Mouse (Mus musculus) adrenal gland, postnatal 10 days (tissue): Measurements from ENCODE around the gene Rfx5. TPM values are rescaled to one million over a fixed set of nuclear protein-coding genes. Genes with fewer than 3 reads are reported as not detected.
"Not testable (repeated sequence)": the region's sequence is repeated elsewhere in the genome, so short reads cannot be mapped to it uniquely, and the experiment has no call there.

Source experiments
- DNase-seq: peaks from one replicate; pipeline ENCODE4 v3.0.0; 2021; ENCODE audit warnings: mixed read lengths
- long read RNA-seq, 2 experiments: library from polyadenylated mRNA; stranded (forward); transcript quantifications; one replicate each; pipeline ENCODE4 v2.0.0; 2021
- total RNA-seq, 2 experiments: library from RNA; stranded (reverse); gene quantifications; 2 replicates each; pipeline ENCODE4 v1.2.3; 2021

Gene Rfx5
- 10 to 100 TPM; 20.2 to 31.4 TPM for total RNA-seq
- long read RNA-seq, experiment 1, full-length matches to known transcripts = 1 of 4 reads
- long read RNA-seq, experiment 1, partial matches to known transcripts = 0 of 4 reads
- long read RNA-seq, experiment 1, other reads (novel, unspliced or antisense) = 3 of 4 reads
- long read RNA-seq, experiment 2, partial matches to known transcripts = 2 of 3 reads
- long read RNA-seq, experiment 2, other reads (novel, unspliced or antisense) = 1 of 3 reads

DNA sequence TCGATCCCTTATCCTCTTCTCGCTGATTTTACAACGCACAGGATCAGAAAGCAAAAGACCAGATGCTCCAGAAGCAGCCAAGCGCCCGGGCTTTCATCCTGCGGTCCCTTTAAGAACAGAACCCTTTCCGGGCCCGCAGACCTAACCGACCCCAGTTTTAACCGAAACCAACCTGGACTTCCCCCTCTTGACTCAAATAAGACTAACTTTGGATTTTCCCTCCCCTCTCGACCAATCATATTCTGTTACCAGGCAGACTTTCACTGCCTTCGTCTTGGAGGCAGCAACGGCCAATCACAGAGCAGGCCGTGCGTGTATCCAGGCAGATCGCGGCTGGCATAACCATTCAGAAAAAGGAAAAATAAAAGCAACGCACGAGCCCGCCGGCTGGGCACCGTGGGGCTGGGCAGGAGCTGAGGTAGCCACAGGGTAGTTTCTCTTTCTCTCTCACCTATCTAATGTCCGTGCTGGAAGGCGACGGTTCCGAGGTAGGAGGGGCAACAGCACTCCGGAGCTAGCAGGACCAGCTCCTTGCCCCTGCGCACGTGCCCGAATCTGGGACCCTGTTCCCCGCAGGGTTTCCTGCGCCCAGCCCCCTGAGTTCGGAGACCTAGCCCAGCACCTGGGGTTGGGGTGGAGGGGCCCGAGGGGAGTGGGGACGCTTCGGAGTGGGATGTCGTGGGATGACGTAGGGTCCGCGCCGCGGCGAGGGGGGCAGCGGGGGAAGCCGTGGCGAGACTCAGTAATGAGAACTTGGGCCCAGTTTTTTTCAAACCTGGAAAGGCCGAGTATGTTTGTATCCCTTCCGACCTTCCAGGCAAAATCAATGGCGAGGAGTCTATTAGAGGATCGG lies at the start of gene Rfx5:
Rfx5 (plus strand) TSS at position 312 of the 853 bp plus-strand sequence.
- DNase-seq = peak; percentile 93

DNA sequence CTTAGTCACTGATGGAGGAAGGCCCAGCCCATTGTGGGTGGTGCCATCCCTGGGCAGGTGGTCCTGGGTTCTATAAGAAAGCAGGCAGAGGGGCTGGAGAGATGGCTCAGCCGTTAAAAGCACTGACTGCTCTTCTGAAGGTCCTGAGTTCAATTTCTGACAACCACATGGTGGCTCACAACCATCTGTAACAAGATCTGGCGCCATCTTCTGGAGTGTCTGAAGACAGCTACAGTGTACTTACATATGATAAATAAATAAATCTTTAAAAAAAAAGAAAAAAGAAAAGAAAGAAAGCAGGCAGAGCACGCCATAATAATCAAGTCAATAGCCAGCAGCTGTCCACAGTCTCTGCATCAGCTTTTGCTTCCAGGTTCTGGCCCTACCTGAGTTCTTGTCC lies 49.1 kb upstream of the Rfx5 start:
- DNase-seq = not testable (repeated sequence)

DNA sequence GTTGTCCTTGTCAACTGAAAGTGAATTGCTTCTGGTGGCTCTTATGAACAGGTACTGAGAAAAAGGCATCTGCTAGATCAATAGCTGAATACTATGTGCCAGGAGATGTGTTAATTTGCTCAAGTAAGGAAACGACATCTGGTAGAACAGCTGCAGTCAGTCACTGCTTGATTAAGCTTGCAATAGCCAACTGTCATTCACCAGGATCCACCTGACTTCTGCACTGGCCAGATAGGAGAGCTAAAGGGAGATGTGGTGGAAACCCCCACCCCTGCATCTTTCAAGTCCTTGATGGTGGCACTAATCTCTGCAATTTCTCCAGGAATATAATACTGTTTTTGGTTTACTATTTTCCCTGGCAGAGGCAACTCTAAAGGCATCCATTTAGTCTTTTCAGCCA lies 47.4 kb upstream of the Rfx5 start:
- DNase-seq = no peak

DNA sequence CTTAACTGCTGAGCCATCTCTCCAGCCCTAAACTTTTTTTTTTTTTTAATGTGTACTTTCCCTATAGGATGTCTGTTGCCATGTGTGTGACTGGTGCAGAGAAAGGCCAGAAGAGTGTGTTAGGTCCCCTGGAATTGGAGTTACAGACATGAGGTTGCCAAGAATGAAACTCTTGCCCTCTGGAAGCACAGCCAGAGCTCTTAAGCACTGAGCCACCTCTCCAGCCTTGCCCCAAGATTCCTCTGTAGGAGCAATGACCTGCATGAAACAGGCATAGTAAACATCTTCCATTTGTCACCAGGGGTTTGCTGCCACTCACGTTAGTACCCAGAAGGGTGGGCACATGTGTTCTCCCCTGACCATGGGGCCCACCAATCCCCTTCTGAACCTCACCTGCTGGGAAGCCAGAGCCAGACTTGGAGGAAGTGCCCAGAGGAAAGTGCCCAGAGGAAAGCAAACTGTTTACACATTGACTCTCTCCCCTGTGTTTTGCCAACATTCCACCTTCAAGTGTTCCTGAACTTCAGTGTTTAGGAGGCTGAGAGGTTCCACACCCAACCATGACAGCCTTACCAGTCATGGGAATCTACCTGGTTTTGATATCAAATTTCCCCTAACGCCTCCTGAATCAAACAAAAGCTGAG lies 42.7 kb upstream of the Rfx5 start:
- DNase-seq = no peak

DNA sequence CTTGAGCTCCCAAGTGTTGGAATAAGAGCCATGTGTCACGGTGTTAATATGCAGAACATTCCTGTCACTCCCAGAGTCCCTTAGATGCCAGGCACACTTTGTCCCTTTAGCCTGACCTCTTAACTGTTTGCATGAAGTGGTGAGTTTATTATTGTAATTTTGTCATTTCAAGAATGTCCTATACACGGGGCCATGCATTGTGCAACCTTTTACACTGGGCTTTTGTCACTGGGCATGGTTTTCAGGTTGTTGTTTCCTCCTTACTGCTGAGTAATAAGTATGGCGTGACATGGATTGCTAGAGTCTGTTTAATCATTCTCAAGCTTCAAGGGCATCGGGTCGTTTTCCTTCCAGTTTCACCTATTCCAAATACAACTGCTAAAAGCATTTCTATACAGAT lies 40.1 kb upstream of the Rfx5 start:
- DNase-seq = no peak

DNA sequence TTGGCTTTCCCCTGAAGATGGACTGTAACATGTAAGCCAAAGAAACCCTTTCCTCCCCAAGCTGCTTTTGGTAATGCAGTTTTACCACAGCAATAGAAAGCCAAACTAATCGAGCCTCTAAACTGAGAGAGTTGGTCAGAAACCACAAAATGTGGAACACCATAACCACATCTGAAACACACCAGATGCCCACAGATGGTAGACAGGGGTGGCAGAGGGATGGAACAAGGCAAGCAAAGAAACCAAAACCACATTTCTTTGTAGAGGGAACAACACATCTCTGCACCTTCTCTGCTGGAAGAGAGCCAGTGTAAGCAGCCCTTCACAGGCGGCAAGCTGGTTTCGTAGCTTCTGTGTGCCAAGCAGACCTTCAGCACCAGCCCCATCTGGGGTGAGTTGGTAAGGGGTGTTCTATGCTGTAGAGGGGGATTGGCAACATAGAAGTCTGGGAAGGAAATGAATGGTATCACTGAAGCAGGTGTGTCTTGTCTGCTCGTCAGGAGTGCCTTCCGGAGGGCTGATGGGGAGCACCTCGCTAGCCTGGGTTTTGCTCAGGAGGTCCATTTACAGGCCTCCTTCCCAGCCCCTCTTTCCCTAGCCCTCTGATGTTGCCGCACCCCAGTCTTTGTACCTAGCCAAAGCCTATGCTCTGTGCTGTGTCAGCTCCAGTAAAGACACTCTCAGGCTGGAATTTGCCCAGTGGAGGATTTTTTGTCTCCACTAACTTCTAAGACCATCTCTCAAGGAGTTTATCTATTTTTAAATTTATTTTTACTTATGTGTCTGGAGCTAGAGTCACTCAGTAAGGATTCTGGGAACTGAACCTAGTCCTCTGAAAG lies 37.8 kb upstream of the Rfx5 start:
- no peak for DNase-seq

DNA sequence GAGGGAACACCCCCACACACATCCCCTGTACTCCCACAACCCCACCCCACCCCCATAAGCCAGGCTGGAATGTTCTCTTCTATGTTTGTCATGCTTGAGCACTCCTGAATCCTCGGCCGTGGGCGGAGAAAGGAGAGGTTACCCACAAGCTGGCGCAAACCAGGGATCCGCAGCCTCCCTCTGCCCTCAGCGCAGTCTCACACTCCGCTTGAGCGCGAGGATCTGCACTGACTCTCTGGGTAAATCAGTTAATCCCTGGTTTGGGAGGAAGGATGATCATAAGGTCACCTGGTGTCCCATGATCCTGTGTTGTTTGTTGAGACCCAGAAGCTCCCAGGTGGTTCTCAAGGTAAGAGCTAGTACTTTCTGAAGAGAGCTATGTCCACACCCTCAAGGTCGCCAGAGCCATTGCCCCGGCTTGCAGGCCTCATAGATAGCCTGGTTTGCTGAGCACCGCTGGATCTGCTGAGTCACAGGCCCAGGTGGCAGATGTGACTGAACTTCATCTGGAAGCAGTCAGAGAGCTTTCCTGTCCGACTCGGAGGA lies 36.0 kb upstream of the Rfx5 start:
- DNase-seq = no peak

DNA sequence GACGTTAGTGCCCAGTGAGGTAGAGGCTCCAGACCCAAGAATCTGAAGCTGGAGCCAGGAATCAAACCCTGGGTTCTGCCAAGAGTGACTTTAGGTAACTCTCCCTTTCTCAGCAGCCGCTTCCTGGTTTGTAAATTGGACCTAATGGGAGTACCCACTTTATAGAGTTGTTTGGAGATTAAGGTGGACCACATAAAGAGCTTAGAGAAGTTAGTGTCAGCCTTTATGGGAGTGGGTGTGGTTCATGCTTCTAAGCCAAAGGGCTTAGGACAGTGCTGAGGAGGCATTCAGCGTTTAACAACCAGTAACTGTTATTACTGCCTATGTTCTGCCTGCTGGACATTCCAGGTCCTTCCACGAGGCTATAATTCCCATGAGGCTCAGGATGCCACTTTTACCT lies 35.0 kb upstream of the Rfx5 start:
- no peak for DNase-seq

DNA sequence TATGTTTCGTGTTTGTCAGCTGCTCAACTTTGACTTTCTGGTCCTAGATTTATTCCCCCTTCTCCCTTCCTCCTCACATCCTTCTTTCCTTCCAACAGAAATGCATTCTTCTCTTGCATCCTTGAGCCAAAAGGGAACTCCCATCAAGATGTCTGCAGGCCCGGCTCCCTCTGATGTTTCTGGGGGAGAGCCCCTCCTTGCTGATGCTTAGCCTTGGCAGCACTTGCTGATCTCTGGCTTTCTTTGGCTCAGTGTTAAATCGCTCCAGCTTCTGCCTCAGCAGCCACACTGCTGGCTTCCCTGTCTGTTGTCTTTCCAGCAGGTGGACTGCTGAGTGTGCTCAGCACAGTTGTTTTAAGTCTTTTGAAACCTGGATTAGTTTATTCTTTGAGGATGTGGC lies 32.8 kb upstream of the Rfx5 start:
- no peak for DNase-seq

DNA sequence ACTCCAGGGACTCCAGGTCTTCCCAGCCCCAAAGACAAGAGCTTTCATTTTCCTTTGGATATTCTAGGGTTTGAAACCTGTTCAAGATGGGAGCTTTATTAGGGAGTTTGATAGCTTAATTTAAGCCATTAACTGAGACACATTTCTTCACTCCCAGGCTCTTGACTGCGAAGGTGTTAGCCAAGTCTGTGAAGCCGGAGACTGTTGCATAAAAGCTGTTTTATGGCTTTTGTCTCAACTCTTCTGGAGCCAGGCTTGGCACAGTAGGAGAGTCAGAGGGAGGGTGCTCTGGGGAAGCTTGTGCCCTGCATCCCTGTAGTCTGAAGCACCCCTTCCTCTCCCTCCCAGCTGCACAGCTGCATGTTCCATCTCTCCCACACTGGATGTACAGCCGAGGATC lies 31.5 kb upstream of the Rfx5 start:
- no peak for DNase-seq

DNA sequence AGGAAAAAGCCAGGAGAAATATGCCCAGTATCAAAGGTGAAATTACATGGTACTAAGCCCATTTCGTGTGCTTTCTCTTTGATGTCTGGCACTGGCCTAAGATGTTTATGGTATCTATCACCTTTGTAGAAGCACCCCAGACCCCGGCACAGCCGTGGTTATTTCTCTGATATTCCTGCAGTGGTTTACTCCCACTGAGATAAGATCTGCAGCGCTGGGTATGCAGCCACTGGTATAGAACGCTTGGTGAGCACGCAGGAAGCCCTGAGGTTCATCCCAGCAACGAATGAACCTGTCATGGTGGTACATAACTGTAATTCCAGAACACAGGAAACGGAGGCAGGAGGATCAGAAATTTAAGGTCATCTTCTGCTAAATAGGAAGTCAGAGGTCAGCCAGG lies 29.2 kb upstream of the Rfx5 start:
- no peak for DNase-seq

DNA sequence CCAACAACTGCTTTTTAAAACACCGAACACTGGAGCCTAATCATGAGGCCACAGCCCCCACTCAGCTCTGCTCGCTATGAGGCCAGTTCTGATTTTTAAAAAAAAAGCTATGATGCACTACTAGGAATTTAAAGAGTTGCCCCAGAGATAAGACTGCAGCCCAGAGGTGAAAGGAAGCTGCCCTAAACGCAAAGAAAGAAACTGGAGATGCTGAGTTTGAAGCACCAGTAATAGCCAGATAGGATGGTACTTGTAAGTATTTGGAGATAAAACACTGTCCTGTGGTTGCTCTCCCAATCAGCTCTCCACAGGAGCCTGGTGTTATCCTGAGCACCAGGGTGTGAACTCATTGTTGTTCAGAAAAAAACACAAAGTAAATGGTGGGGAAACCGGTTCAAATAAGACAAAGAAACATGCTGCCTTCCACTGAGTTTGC lies 27.6 kb upstream of the Rfx5 start:
- not testable (repeated sequence) for DNase-seq

DNA sequence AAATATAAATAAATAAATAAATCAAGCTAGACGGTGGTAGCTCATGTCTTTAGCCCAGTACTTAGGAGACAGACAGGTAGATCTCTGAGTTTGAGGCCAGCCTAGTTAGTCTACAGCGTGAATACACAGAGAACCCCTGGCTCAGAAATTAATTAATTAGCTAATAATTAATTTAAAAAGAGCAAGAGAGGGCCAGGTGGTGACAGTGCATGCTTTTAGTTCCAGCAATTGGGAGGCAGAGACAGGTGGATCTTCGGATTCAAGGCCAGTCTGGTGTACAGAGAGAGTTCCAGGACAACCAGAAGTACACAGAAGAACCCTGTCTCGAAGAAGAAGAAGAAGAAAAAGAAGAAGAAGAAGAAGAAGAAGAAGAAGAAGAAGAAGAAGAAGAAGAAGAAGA lies 24.9 kb upstream of the Rfx5 start:
- DNase-seq = not testable (repeated sequence)

DNA sequence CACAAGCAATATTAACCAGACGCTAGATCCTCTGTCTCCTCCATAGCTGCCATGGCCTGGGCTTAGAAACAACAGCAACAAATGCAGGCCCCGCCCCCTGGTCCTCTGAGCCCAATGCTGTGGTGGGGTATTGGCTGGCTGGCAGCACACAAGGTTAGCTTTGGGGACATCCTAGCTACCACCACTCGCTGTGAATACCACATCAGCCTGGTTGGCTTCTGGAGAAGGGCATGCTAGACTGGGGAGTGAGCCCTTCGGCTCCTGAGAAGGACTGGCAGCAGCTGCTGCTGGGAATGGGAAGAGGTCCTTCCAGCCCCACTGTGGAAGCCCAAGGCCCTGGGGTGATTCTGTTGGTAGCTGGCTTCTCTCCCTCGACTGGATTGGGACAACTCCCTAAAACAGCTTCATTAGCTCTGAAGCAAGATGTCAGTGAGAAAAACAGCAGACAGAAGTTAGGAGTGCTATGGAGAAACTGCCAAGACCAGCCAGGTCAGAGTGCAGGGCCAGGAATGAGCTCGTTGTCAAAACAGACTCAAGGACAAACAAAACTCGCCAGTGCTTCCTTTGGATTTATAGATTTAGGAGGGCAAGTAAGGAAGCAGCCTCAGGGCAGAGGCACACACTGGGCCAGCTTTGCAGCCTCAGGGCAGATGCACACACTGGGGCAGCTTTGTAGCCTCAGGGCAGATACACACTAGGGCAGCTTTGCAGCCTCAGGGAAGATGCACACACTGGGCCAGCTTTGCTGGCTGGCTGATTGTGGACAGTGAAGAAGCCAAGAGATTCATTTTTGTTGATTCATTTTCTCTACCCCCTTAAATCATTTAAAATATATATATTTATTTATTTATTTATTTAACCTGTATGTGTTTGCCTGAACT lies 23.2 kb upstream of the Rfx5 start:
- peak; percentile 46 for DNase-seq

DNA sequence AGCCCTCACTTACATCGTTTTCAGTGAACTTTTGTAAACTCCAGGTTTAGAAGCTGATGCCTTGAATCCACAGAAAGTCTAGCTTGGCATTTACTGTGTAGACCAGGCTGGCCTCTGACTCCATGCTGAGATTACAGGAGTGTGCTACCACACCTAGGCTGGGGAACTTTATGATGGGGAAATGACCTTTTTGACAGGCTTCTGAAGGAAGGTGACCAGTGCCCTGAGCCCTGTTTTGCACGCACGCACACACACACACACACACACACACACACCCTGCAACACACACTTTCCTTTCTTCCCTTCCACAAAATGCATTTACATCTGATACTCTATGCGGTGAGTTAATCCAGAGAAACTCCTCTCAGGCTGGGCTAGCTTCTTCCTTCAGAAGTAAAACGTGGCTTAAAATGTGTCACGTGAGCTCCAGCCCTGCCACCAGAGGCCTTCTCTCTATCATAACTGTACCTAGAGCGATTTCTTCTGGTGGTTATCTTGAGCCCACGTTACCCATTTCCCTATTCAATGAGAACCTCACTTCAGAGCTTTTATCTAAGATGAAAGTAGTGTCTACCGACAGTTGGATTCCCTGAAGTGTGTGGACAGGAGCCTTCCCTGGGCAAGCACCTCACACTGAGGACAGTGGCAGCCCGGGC lies 22.3 kb upstream of the Rfx5 start:
- not testable (repeated sequence) for DNase-seq

DNA sequence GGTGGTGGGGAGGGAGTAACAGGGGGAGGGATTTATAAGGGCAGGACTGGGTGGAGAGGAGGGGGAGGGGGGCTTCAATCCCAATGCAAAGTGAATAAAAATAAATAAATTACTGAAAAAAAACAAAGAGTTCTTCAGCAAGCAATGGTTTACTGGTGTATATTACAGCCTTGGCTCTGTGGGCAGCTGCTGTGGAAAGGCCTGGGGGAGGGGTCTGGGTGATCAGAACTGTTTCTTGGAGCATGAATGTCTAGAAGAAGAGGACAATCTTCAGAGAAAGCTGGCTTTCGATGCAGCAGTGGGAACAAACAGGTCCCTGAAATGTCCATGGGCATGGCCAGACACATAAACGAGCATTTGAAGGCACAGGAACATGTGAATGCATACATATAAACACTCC lies 21.6 kb upstream of the Rfx5 start:
- not testable (repeated sequence) for DNase-seq

DNA sequence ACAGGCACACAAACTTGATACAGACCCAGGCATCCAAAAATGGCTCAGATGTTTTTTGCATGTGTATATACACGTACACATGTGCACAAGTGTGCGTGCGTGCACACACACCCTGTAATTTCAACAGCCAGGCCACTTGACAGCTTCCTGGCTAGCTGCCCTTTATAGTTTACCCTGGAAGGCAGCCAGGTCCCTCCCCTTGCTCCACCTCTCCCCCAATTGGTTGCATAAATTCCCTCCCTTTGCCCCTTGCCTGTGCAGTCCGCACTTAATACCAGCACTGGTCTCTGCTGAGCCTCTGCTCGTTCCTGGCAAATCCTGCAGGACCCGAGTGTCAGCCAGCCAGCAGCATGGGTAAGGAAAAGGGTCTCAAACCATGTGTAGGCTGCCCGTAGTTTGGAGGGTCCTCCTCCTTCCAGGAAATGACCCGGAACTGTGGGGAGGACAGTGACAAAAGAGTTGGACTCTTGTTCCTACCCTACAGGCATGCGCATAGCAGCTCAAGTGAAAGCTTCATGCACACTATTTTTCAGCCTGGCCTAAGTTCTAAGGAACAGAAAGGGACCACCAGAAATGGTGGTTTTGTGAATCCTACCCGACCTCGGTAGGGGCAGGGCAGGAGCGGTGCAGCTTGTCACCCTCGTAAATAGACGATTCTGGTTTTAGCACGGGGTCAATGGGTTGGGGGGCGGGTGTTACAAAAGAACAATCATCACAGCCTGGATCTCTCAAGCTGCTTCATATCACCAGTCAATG lies 20.9 kb upstream of the Rfx5 start, which contains the start of gene Selenbp1:
Selenbp1 (plus strand) TSS at position 248 of the 756 bp plus-strand sequence.
- DNase-seq = peak; percentile 94

DNA sequence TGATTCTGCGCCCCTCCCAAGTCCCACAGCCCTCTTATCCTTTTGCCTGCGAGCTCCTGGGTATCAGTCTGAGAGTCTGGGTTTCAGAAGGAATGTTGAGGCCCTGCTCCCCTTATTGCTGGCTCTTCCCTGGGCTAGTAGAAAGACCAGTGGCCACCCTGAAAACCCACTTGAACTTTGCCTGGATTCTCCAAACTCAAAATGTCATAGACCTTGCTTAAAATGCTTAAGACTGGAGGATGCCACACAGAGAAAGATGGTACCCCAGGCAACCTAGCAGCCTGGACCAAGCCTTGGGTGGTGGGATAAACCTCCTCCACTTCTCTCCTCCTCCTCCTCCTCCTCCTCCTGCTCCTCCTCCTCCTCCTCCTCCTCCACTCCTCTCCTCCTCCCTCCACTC lies 20.3 kb upstream of the Rfx5 start:
- DNase-seq = not testable (repeated sequence)

DNA sequence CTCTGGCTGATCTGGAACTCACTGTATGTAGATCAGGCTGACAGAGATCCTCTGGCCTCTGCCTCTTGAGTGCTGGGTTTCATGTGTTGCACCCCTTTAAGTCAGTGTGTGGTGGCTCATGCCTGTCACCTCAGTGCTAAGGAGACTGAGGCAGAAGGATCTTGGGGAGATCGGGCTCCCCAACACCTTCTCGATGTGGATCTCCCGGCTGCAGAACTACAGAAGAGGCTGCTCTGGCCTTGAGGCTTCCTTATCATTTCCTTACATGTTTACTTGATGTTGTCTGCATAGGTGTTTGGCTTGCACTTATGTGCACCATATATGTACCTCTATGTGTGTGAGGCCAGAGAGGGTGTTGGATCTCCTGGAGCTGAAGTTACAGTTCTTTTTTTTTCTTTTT lies 19.3 kb upstream of the Rfx5 start:
- not testable (repeated sequence) for DNase-seq

DNA sequence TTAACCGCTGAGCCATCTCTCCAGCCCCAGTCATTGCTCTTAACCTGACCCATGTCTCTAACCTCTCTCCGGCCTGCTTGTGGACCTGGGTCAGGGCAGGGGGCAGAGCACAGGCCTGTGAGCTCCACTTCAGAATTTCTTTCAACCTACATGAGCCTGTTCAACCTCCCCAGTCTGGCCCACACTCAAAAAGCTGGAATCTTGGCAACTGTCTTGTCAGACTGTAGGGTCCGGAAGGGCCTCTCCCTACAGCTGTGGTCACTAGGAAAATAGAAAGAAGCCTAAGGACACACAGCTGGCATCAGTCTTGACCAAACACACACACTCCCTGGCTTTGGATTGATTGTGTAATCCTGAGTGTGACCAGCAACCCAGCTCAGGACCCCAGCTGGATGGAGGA lies 18.5 kb upstream of the Rfx5 start:
- peak; percentile 39 for DNase-seq
